Mouse (Mus musculus) MEL (cell line): ENCODE results near the gene Hist1h4m.

Experiments used
- CHD1 ChIP-seq: IDR thresholded peaks from 2 replicates; pipeline ENCODE4 v1.6.1; 2012; ENCODE audit warnings: low read depth, mild to moderate bottlenecking, inconsistent platforms, low read length, improper control_type of control experiment
- CTCF ChIP-seq, 3 experiments: IDR thresholded peaks in 2 of 3; conservative IDR thresholded peaks in 1 of 3; 2 replicates each; pipeline ENCODE4 v1.5.1; 2011 to 2012; ENCODE audit warnings: low read length in 3 of 3, low read depth in 2 of 3, mild to moderate bottlenecking in 2 of 3, improper control_type of control experiment in 1 of 3, inconsistent platforms in 1 of 3, mixed read lengths in 1 of 3, moderate library complexity in 1 of 3; ENCODE audit not compliant: control insufficient read depth in 1 of 3, insufficient read depth in 1 of 3, poor library complexity in 1 of 3, severe bottlenecking in 1 of 3
- EP300 ChIP-seq, 2 experiments: IDR thresholded peaks; 2 replicates each; pipeline ENCODE4 v1.6.1; 2011; ENCODE audit warnings: improper control_type of control experiment in 2 of 2, low read length in 2 of 2, low read depth in 1 of 2, mild to moderate bottlenecking in 1 of 2
- HCFC1 ChIP-seq: IDR thresholded peaks from 2 replicates; pipeline ENCODE4 v1.6.1; 2012; ENCODE audit warnings: low read depth, mild to moderate bottlenecking, inconsistent platforms, low read length, improper control_type of control experiment, moderate library complexity
- MXI1 ChIP-seq: IDR thresholded peaks from 2 replicates; pipeline ENCODE4 v1.6.1; 2011; ENCODE audit warnings: mild to moderate bottlenecking, low read depth, low read length, improper control_type of control experiment
- MYB ChIP-seq: IDR thresholded peaks from 2 replicates; pipeline ENCODE4 v1.6.1; 2011; ENCODE audit warnings: mild to moderate bottlenecking, low read depth, low read length, improper control_type of control experiment
- NELFE ChIP-seq: IDR thresholded peaks from 2 replicates; pipeline ENCODE4 v1.6.1; 2011; ENCODE audit warnings: low read depth, low read length, improper control_type of control experiment
- POLR2A ChIP-seq, 2 experiments: IDR thresholded peaks; 2 replicates each; pipeline ENCODE4 v1.6.1; 2011 to 2012; ENCODE audit warnings: low read length in 2 of 2, mild to moderate bottlenecking in 2 of 2, control low read depth in 1 of 2, improper control_type of control experiment in 1 of 2, low read depth in 1 of 2, moderate library complexity in 1 of 2; ENCODE audit not compliant: control insufficient read depth in 1 of 2, insufficient read depth in 1 of 2, poor library complexity in 1 of 2
- RCOR1 ChIP-seq: IDR thresholded peaks from 2 replicates; pipeline ENCODE4 v1.6.1; 2012; ENCODE audit warnings: low read depth, mild to moderate bottlenecking, inconsistent platforms, low read length, improper control_type of control experiment
- SIN3A ChIP-seq: IDR thresholded peaks from 2 replicates; pipeline ENCODE4 v1.6.1; 2012; ENCODE audit warnings: low read length, improper control_type of control experiment, inconsistent platforms
- USF1 ChIP-seq: IDR thresholded peaks from 2 replicates; pipeline ENCODE4 v1.6.1; 2014; ENCODE audit warnings: low read depth, mild to moderate bottlenecking, inconsistent platforms, low read length, improper control_type of control experiment, moderate library complexity
- ZKSCAN1 ChIP-seq: IDR thresholded peaks from 2 replicates; pipeline ENCODE4 v1.6.1; 2012; ENCODE audit warnings: low read depth, mild to moderate bottlenecking, inconsistent platforms, low read length, improper control_type of control experiment, moderate library complexity

DNA sequence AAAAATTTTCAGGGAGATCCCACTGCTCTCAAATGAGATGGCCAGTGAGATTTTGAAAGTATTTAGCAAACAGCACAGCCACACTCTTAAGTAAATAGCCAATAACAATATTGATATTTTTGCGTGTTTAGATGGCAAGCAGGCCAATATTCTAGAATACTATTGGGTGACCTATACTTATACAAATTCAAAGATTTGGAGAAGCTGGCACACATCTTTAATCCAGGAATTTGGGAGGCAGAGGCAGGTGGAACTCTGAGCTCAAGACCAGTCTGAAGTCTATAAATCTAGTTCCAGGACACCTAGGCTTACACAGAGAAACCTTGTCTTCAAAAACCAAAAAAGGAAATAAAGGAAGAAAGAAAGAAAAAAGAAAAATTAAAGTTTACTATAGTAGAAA, 29.9 kb upstream of the Hist1h4m start:
- TF ChIP-seq POLR2A (IDR thresholded peaks at IDR 0.05; ENCODE audit: control insufficient read depth in 1 of 2, insufficient read depth in 1 of 2, low read depth in 1 of 2, low read length in 2 of 2, poor library complexity in 1 of 2) (no peak), CTCF (IDR thresholded peaks at IDR 0.05 in 2 of 3, conservative IDR thresholded peaks at IDR 0.05 in 1 of 3; ENCODE audit: control insufficient read depth in 1 of 3, insufficient read depth in 1 of 3, low read depth in 2 of 3, low read length in 3 of 3, poor library complexity in 1 of 3, severe bottlenecking in 1 of 3) (no peak), ZKSCAN1 (no peak), RCOR1 (no peak), MXI1 (no peak), USF1 (no peak), MYB (no peak), HCFC1 (no peak), SIN3A (no peak), NELFE (no peak), CHD1 (no peak), EP300 (IDR thresholded peaks at IDR 0.05; ENCODE audit: low read depth in 1 of 2, low read length in 2 of 2) (no peak)
